Mouse (Mus musculus) lung, embryonic 15.5 days (tissue): ENCODE results near the gene Adam11. TPM values are rescaled to one million over a fixed set of nuclear protein-coding genes. Genes with fewer than 3 reads are reported as not detected.

ENCODE experiments used
- ATAC-seq: fragments of 200-750 bp; cut with Nextera tagmentation; 2 replicates; pipeline ENCODE4 v1.8.0; 2017; ENCODE audit warnings: moderate number of reproducible peaks, borderline replicate concordance; ENCODE audit not compliant: low FRiP score, low TSS enrichment; ENCODE audit errors: extremely low read depth
- H3K27ac ChIP-seq: fragments of 300-500 bp; sonication (generic); 2 replicates; pipeline ENCODE4 v1.5.1; 2015; ENCODE audit warnings: moderate library complexity, mild to moderate bottlenecking, inconsistent platforms
- H3K27me3 ChIP-seq: fragments of 300-500 bp; sonication (generic); 2 replicates; pipeline ENCODE4 v1.6.1; 2015; ENCODE audit warnings: inconsistent platforms
- H3K36me3 ChIP-seq: fragments of 300-500 bp; sonication (generic); 2 replicates; pipeline ENCODE4 v1.6.1; 2015; ENCODE audit warnings: inconsistent platforms
- H3K4me1 ChIP-seq: fragments of 300-500 bp; sonication (generic); 2 replicates; pipeline ENCODE4 v1.6.1; 2015; ENCODE audit warnings: inconsistent platforms
- H3K4me2 ChIP-seq: fragments of 300-500 bp; sonication (generic); 2 replicates; pipeline ENCODE4 v1.6.1; 2015; ENCODE audit warnings: inconsistent platforms, mild to moderate bottlenecking, moderate library complexity
- H3K4me3 ChIP-seq: fragments of 300-500 bp; sonication (generic); 2 replicates; pipeline ENCODE4 v1.5.1; 2015; ENCODE audit warnings: mild to moderate bottlenecking, inconsistent platforms
- H3K9ac ChIP-seq: fragments of 300-500 bp; sonication (generic); 2 replicates; pipeline ENCODE4 v1.6.1; 2015; ENCODE audit warnings: inconsistent platforms
- H3K9me3 ChIP-seq: fragments of 300-500 bp; sonication (generic); 2 replicates; pipeline ENCODE4 v1.6.1; 2016; ENCODE audit warnings: inconsistent platforms
- WGBS: fragments of 180-500 bp; shearing (Covaris S2); methylation state at CpG from one replicate; pipeline ENCODE4 v1.1.7; 2015; 5-methylcytosine and 5-hydroxymethylcytosine counted together
- polyA plus RNA-seq: library from polyadenylated mRNA; unstranded; fragments of >200 nt; fragmentation: Nextera tagmentation; extraction: Ambion mirVana; gene quantifications from 2 replicates; pipeline ENCODE4 v1.2.1, GENCODE M21; 2015

Gene Adam11
- polyA plus RNA-seq, 1 experiment from 2014 or later: 6.1 TPM

DNA sequence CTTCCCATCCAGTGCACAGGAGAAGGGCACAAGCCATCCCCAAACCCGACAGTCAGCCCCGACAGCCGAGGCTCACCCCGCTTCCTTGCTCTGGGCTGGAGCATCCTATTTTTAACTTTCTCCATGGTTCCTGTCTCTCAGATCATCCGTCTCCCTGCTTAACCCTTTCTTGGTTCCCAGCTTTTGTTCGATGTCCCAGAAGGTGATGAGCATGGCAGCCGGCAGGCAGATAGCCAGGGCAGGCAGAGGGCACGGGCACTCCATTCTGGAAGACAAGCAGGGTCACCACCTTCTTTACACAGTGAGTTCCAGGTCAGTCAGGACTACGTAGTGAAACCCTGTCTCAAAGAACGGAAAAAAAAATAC, 19.7 kb downstream of the Adam11 start:
- H3K36me3 ChIP-seq: no peaks in the 10 kb centered on the region
- peaks cover 17% of the 10 kb centered on the region for H3K4me1 ChIP-seq
- no peaks in the 10 kb centered on the region for H3K9me3 ChIP-seq
- no peak for ATAC-seq
- no peak overlapping the region; the same call in 1 of the 2 replicates for H3K4me2 ChIP-seq
- WGBS: 36% methylated on average over 10 of the region's 10 CpGs
- no peak overlapping the region for H3K27ac ChIP-seq
- H3K4me3 ChIP-seq: no peak overlapping the region
- no peaks in the 10 kb centered on the region for H3K27me3 ChIP-seq
- no peak overlapping the region for H3K9ac ChIP-seq

DNA sequence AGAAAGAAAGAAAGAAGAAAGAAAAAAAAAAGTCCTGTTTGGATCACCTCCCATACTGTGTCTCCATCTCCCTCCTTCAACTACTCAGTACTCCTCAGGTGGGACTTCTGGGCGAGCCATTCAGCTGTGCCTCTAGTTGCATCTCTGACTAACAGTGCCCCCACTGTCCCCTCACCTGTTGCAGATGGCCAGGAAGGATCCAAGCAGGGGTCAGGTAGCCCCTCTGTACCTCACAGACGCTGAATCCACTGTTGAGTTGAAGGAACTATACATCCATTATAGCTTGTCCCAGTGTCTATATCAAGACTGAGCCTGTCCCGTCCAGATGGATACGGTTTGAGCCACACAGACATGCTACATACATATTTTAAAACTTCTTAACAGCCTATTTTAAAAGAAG, 20.3 kb downstream of the Adam11 start:
- Histone ChIP-seq H3K4me2 (no peak overlapping the region), H3K27me3 (no peaks in the 10 kb centered on the region), H3K9ac (no peak overlapping the region), H3K36me3 (no peaks in the 10 kb centered on the region), H3K4me3 (no peak overlapping the region), H3K4me1 (peaks cover 17% of the 10 kb centered on the region), H3K27ac (no peak overlapping the region), H3K9me3 (no peaks in the 10 kb centered on the region)
- no peak for ATAC-seq
- WGBS: 77% methylated on average over 4 of the region's 4 CpGs

DNA sequence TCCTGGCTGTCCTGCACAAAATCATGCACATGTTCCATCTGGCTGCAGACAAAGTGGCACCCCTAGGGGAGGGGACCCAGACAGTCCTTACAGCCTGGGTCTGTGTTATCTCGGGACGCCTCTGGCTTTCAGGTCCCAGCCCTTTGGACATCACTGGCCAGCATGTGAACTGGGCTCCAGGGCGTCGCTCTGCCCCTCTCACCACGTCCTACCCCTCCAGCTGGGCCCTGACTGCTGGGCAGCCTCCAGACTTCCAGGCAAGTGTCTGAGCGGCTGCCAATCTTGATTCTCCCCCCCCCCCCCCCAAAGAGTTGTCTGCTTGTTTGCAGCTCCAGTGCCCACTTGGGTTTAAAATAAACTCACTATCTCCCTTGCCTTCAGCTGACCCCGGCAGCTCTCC, 22.2 kb downstream of the Adam11 start:
- H3K27ac ChIP-seq: no peak overlapping the region
- ATAC-seq: no peak
- no peaks in the 10 kb centered on the region for H3K27me3 ChIP-seq
- H3K4me1 ChIP-seq: peaks cover 9% of the 10 kb centered on the region; the same call in 1 of the 2 replicates
- H3K4me2 ChIP-seq: no peak overlapping the region
- H3K36me3 ChIP-seq: no peaks in the 10 kb centered on the region
- H3K9me3 ChIP-seq: no peaks in the 10 kb centered on the region
- no peak overlapping the region for H3K4me3 ChIP-seq
- H3K9ac ChIP-seq: no peak overlapping the region
- 47% methylated on average over 7 of the region's 7 CpGs for WGBS

DNA sequence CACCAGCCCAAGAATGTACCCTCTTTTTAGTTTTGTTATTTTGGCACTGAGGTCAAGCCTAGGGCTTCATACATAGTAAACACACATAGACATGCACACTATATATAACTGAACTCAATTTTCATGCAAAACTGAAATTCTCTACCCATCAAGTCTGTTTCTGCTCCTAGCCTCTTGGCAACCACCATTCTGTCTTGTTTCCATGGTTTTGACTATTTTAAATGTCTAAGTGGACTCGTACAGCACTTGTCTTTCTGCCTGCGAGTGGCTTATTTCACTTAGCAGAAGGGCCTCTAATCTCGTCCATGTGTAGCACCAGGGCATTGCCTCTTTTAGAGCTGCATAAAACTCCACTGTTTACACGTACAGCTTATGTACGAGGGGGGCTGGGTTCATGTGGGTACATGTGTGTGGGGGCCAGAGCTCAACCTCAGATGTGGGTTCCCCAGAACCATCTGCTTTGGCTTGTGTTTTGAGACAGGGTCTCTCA, 26.5 kb downstream of the Adam11 start:
- Histone ChIP-seq H3K9ac (no peak overlapping the region), H3K4me1 (no peaks in the 10 kb centered on the region), H3K9me3 (no peaks in the 10 kb centered on the region), H3K27me3 (no peaks in the 10 kb centered on the region), H3K4me2 (no peak overlapping the region), H3K4me3 (no peak overlapping the region), H3K36me3 (no peaks in the 10 kb centered on the region), H3K27ac (no peak overlapping the region)
- WGBS: 55% methylated on average over 5 of the region's 5 CpGs
- no peak for ATAC-seq

DNA sequence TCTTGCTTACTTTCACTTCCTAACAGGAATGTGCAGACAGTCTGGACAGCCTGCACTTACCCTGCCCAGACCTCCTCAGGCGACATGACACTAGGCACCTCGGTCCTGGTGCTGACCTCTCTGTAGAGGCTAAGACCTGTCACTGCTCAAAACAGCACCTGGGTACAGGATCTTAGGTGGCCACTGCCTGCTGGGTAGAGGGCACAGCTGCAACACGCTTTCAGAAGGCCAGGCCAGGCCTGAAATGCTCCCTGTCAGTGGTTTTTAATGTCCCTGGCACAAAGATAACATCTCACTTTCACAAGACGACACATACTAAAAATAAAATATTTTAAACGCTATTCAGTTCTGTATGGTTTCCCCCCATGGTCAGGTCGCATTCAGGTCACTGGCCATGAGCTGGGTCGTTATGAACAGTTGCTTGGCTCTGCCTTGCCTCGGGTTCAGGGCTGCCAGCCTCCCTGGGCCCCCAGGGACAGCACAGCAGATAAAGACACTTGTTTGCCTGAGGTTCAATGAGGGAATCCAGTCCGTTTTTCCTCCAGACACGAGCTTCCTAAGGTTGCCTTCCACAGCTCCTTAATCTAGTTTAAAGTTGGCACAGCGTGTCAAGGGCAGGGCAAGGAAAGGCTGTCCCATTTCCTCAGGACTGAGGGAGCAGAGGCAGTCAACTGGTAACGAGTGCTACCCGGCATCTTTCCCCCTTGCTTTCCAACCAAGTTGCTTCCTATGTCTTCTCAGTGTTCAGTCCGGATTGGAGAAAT, 30.6 kb downstream of the Adam11 start:
- Histone ChIP-seq H3K4me2 (no peak overlapping the region), H3K27me3 (no peaks in the 10 kb centered on the region), H3K9ac (no peak overlapping the region), H3K27ac (no peak overlapping the region), H3K4me3 (no peak overlapping the region), H3K9me3 (no peaks in the 10 kb centered on the region), H3K4me1 (no peaks in the 10 kb centered on the region), H3K36me3 (peaks cover 6% of the 10 kb centered on the region; the same call in 1 of the 2 replicates)
- ATAC-seq: no peak
- 41% methylated on average over 14 of the region's 14 CpGs for WGBS

DNA sequence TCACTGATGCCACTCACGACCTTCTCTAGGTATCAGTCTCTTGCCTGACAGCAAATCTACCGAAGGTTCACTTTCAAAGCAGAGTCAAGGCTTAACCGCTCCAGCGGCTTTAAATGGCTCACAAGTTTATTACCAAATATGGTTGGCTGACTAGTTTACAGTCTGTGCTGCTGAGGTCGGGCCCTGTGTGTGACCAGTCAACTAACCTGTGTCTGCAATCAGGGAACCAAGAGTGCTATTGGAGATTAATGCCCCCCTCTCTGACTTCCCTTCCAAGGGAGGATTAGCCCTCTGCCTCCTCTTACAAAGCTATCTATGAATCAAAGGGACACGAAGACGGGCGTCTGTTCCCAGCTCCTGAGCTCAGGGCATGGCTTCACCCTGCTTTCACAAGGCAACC, 32.9 kb downstream of the Adam11 start:
- no peak for ATAC-seq

DNA sequence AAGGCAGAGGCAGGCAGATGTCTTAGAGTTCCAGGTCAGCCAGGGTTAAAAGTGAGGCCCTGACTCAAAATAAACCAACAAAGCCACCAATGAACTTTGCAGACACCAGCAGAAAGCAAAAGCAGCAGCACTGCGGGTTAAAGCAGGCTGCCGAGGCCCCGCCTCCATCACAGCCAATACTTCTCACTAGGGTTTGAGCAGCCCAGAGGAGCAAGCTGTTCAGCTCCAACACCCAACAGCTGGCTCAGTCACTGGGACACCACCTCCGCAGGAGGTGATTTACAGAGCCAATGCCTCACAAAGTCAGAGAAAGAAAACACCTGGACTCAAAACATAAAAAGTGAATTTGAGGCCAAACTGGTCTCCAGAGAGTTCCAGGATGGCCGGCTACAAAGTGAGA, 42.2 kb downstream of the Adam11 start:
- Histone ChIP-seq H3K36me3 (peaks cover 48% of the 10 kb centered on the region), H3K4me2 (no peak overlapping the region), H3K4me1 (no peaks in the 10 kb centered on the region), H3K27me3 (no peaks in the 10 kb centered on the region), H3K27ac (no peak overlapping the region), H3K9ac (no peak overlapping the region), H3K4me3 (no peak overlapping the region), H3K9me3 (no peaks in the 10 kb centered on the region)
- WGBS: 78% methylated on average over 5 of the region's 5 CpGs
- ATAC-seq: no peak

More for the DNA sequence above, 32.9 kb downstream of the Adam11 start:
- Histone ChIP-seq H3K27ac (no peak overlapping the region), H3K36me3 (peaks cover 15% of the 10 kb centered on the region; the same call in 1 of the 2 replicates), H3K27me3 (no peaks in the 10 kb centered on the region), H3K4me2 (no peak overlapping the region), H3K4me1 (no peaks in the 10 kb centered on the region), H3K4me3 (no peak overlapping the region), H3K9me3 (no peaks in the 10 kb centered on the region), H3K9ac (no peak overlapping the region)
- WGBS: 54% methylated on average over 8 of the region's 8 CpGs

DNA sequence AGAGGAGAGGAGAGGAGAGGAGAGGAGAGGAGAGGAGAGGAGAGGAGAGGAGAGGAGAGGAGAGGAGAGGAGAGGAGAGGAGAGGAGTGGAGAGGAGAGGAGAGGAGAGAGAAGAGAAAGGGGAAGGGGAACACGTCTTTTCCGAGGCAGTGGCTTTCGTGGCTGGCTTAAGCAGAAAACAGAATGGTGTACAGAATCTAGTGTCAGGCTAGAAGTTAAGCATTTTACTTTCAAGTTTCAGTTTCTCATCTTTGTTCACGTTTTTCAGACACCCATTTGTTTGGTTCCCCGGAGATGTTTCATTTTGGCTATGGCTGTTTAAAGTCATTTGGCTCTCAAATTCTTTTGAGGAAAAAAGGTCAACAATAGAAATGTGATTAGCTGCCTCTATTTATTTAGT, 47.0 kb downstream of the Adam11 start:
- Histone ChIP-seq H3K27me3 (no peaks in the 10 kb centered on the region), H3K4me1 (peaks cover 17% of the 10 kb centered on the region), H3K9ac (no peak overlapping the region), H3K36me3 (peaks cover 12% of the 10 kb centered on the region; the same call in 1 of the 2 replicates), H3K9me3 (no peaks in the 10 kb centered on the region), H3K4me2 (no peak overlapping the region), H3K27ac (no peak overlapping the region), H3K4me3 (no peak overlapping the region)
- WGBS: 52% methylated on average over 5 of the region's 5 CpGs
- ATAC-seq: no peak

DNA sequence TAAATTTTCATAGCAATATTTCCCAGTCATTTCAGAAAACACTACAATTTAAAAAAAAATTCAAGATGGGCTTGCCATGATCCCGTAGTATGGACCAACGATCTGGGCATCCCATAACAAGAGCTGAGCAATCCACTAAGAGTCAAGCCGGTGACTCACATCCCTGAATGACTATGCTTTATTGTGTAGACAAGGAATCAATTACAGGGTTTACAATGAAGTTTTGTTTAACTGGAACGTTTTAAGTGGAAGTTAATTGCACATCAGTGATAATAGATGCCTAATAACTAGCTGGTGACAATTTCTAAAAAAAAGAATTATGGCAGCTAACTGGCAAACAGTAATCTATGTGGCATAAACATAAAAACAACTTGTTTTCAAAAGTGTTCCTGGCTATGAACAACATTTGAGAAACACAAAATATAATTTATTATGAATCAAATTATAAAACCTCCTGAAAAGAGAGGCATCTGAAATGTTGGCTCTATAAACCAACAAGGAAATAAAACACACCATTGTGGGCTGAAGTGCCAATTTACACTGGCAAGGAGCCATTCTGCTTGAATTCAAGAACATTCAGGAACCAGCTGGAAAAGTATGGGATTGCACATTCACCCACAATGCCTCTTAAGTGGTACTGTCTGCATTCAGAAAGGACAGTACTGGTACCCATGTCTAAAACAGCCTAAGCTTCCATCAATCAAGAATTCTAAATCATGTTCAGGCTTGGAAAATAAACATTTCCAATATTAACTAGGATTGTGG, 49.7 kb downstream of the Adam11 start:
- Histone ChIP-seq H3K4me3 (no peak overlapping the region), H3K27me3 (no peaks in the 10 kb centered on the region), H3K9me3 (no peaks in the 10 kb centered on the region), H3K9ac (no peak overlapping the region), H3K27ac (no peak overlapping the region; the same call in 1 of the 2 replicates), H3K4me2 (no peak overlapping the region), H3K4me1 (peaks cover 26% of the 10 kb centered on the region), H3K36me3 (no peaks in the 10 kb centered on the region)
- 53% methylated on average over 4 of the region's 4 CpGs for WGBS
- no peak for ATAC-seq

DNA sequence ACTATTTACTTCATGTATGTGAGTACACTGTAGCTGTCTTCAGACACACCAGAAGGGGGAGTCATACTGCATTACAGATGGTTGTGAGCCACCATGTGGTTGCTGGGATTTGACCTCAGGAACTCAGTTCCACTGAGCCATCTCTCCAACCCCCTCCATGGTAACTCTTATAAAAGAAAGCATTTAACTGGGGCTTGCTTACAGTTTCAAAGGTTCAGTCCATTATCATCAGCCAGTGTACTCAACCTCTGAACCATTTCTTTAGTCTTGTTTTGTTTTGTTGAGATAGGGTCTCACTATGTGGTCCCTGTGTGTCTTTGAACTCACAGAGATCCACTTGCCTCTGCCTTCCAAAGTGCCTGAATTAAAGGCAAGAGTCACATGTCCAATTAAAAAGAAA, 53.6 kb downstream of the Adam11 start:
- Histone ChIP-seq H3K36me3 (no peaks in the 10 kb centered on the region), H3K4me2 (no peak overlapping the region)
- no peak for ATAC-seq

DNA sequence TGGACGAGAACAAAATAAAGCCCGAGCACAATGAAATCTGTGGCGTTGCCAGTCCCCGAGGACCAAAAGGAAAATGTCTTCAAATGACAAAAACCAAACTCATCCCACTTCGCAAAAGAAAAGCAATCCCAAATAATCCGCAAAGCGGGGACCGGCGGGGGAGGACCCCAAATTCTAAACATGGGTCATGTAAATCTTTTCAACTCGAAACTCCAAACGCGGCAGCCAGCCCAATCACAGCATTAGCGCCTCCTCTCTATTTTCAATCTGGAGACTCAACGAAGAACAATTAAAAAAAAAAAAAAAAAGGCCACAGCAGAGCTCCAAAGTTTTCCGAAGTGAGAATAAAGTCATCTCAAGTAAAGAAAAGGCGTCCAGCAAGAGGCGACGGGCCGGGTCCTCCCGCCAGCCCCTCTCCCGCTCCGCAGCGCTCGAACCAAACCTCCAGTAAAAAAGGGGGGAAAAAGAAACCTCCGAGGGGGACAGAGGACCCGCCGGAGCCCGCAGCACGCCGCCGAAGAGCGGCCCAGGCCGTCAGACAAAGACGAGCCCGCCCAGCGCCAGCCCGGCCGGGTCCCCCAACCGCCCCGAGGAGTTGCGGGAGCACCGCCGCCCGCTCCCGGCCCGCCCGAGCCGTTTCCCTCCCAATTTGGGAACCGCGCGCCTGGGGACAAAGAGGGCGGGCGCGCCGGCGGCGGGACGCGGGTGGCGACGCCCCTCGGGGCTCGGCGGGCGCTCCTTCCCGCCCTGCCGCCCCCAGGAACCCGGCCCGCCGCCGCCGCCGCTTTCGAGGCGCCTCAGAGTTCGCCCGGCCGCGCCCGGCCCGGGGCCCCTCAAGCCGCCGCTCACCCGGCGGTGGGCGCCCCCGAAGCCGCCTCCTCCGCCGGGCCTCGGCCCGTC, 57.1 kb downstream of the Adam11 start:
- no peaks in the 10 kb centered on the region for H3K27me3 ChIP-seq
- H3K9ac ChIP-seq: peak overlapping the region; percentile 99
- peak overlapping the region; percentile 99 for H3K27ac ChIP-seq
- peak overlapping the region; percentile 92 for H3K4me3 ChIP-seq
- no peaks in the 10 kb centered on the region for H3K9me3 ChIP-seq
- peak; percentile 46; the same call in 1 of the 2 replicates for ATAC-seq
- H3K4me1 ChIP-seq: peaks cover 26% of the 10 kb centered on the region
- H3K4me2 ChIP-seq: peak overlapping the region; percentile 87
- H3K36me3 ChIP-seq: no peaks in the 10 kb centered on the region
- under 1% methylated on average over 68 of the region's 92 CpGs for WGBS

More for the DNA sequence above, 53.6 kb downstream of the Adam11 start:
- H3K27me3 ChIP-seq: no peaks in the 10 kb centered on the region
- H3K4me3 ChIP-seq: no peak overlapping the region
- no peak overlapping the region for H3K9ac ChIP-seq
- no peaks in the 10 kb centered on the region for H3K9me3 ChIP-seq
- H3K4me1 ChIP-seq: peaks cover 40% of the 10 kb centered on the region
- no peak overlapping the region for H3K27ac ChIP-seq
